Mouse (Mus musculus): ENCODE results near the gene Wscd2.

DNA sequence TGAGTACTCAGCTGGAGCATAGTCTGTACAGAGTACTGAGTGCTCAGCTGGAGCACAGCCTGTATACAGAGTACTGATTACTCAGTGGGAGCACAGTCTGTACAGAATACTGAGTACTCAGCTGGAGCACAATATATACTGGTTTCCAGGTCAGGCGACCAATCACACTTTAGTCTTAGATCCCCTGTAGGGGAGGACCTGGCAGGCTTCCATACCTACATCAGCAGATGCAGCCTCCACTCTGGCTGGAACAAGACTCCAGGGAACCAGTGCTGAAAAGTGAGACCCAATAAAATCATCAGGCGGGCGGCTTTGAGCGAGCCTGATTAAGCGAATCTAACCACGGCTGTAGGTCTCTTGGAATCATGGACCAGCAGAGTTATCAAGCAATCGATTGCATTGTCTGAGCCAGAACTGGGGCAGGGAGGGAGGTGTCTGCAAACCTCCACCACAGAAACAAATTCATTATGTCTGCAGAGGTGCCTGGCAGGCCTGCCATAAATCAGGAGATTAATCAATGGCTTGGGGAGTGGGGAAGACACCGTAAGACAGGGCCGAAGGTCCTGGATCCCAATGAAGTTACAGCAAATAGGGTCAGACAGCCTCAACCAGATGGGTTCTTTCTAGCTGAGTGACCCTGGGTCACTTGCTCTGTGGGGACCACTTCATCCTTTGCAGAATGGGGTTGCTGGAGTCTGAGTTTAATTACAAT lies 42.0 kb upstream of the Wscd2 start:
- TF ChIP-seq CTCF (IDR thresholded peaks at IDR 0.05; ENCODE audit: extremely low read depth, insufficient read length, insufficient replicate concordance, low read depth, low read length) (no peak), POLR2A (IDR thresholded peaks at IDR 0.05; ENCODE audit: low read depth, low read length) (no peak)
